Mouse (Mus musculus) G1E (cell line): Measurements from ENCODE around the gene Hist1h3b.

Source experiments
- CTCF ChIP-seq: IDR thresholded peaks from 2 replicates; pipeline ENCODE4 v1.5.1; 2012; ENCODE audit warnings: low read depth, low read length, inconsistent platforms, mixed read lengths
- GATA1 ChIP-seq: IDR thresholded peaks from 2 replicates; pipeline ENCODE4 v1.6.1; 2012; ENCODE audit warnings: borderline replicate concordance, low read length, inconsistent platforms, mixed read lengths
- GATA2 ChIP-seq: IDR thresholded peaks from 2 replicates; pipeline ENCODE4 v1.6.1; 2012; ENCODE audit warnings: low read depth, low read length, inconsistent platforms, borderline replicate concordance
- POLR2AphosphoS5 ChIP-seq: IDR thresholded peaks from 2 replicates; pipeline ENCODE4 v1.6.1; 2012; ENCODE audit warnings: low read depth, low read length, inconsistent platforms; ENCODE audit not compliant: insufficient replicate concordance
- TAL1 ChIP-seq: conservative IDR thresholded peaks from 2 replicates; pipeline ENCODE4 v1.6.1; 2012; ENCODE audit warnings: low read depth, low read length, inconsistent platforms, mixed read lengths

DNA sequence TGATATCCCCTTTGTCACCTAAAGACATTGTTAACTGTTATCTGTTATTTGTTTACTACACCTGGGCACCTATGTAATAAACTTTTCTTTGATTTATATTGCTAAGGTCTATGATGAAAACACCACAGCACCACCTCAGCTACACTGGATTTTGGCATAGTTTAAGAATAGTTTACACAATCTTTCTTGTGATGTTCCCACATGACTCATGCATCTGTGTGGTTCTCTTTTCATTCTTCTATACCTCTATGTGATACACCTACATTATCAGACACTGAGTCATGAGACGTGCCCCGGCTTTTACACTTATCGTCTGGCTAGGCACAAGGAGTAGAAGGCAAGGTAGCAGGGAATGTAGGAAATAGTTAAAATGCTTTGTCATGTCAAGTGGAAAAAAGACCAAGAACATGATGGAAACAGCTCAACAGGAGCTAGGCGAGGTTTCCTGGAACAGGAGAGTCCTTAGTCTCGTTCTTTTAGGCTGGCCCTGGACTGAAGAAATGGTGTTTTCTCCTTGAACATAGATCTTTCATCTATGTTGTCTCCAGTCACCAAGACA lies 2.4 kb upstream of the Hist1h3b start:
- TF ChIP-seq CTCF (no peak), GATA2 (no peak), GATA1 (no peak), TAL1 (no peak), POLR2AphosphoS5 (no peak)
